Mouse (Mus musculus) olfactory bulb, adult 2 months (tissue): ENCODE data around the gene Ngdn. TPM values are rescaled to one million over a fixed set of nuclear protein-coding genes. Genes with fewer than 3 reads are reported as not detected.
"Not testable (repeated sequence)": the region's sequence is repeated elsewhere in the genome, so short reads cannot be mapped to it uniquely, and the experiment has no call there.

Source experiments
- H3K27ac ChIP-seq: fragments of 200-500 bp; 2 replicates; pipeline ENCODE4 v1.5.1; 2012; ENCODE audit warnings: low read depth, low read length; ENCODE audit not compliant: insufficient read depth
- H3K4me1 ChIP-seq: fragments of 200-500 bp; 2 replicates; pipeline ENCODE4 v1.6.1; 2012; ENCODE audit warnings: low read length; ENCODE audit not compliant: control insufficient read depth, insufficient read depth
- H3K4me3 ChIP-seq: fragments of 200-500 bp; 2 replicates; pipeline ENCODE4 v1.5.1; 2012; ENCODE audit warnings: mild to moderate bottlenecking, low read depth, low read length, moderate library complexity; ENCODE audit not compliant: insufficient read depth
- CTCF ChIP-seq: fragments of 200-500 bp; IDR thresholded peaks from 2 replicates; pipeline ENCODE4 v1.5.1; 2012; ENCODE audit warnings: low read depth, mild to moderate bottlenecking, low read length, moderate library complexity; ENCODE audit not compliant: insufficient read depth
- POLR2A ChIP-seq: fragments of 200-500 bp; IDR thresholded peaks from 2 replicates; pipeline ENCODE4 v1.6.1; 2012; ENCODE audit warnings: mild to moderate bottlenecking, low read depth, low read length, moderate library complexity; ENCODE audit not compliant: insufficient read depth
- WGBS: fragments of 180-500 bp; shearing (Covaris S2); methylation state at CpG from one replicate; pipeline ENCODE4 v1.1.7; 2018; 5-methylcytosine and 5-hydroxymethylcytosine counted together
- polyA plus RNA-seq: library from polyadenylated mRNA; stranded (reverse); fragments of >200 nt; gene quantifications from 2 replicates; pipeline ENCODE4 v1.2.4, GENCODE M21; 2012; ENCODE audit warnings: low replicate concordance; ENCODE audit not compliant: missing spikeins, insufficient read depth, insufficient read length

Ngdn gene
- not detected in 2 replicates for polyA plus RNA-seq

GRCm38 (mm10) chr14:55014991-55015766 is at the start of gene Ngdn:
Ngdn (plus strand) TSS chr14:55015454.
- under 1% methylated on average over 36 of the region's 36 CpGs for WGBS

GRCm38 (mm10) chr14:54965631-54966030 is 49.6 kb upstream of the Ngdn start:
- WGBS, result 86% methylated on average over 6 of the region's 6 CpGs
- Histone ChIP-seq H3K4me1 (0 out of 2 replicates have a peak, but pooled peaks cover 4% of the 10 kb centered on the region), H3K4me3 (no peak overlapping the region), H3K27ac (no peak overlapping the region)
- TF ChIP-seq CTCF (no peak), POLR2A (no peak)

More at GRCm38 (mm10) chr14:55014991-55015766, at the start of gene Ngdn:
- peak within 1 kb of the TSS; percentile 94 for H3K27ac ChIP-seq
- peak within 1 kb of the TSS; percentile 95 for H3K4me3 ChIP-seq
- TF ChIP-seq CTCF, result peak; percentile 82
- TF ChIP-seq POLR2A, result peak; percentile 55
- H3K4me1 ChIP-seq, result peaks cover 5% of the 10 kb centered on the region; the same call in 1 of the 2 replicates

GRCm38 (mm10) chr14:54966320-54966977 is 48.8 kb upstream of the Ngdn start, which contains the start of gene Myh6:
Myh6 (minus strand) TSS chr14:54966927.
- H3K27ac ChIP-seq, result no peak within 1 kb of the TSS
- TF ChIP-seq POLR2A, result no peak
- TF ChIP-seq CTCF, result no peak
- 86% methylated on average over 7 of the region's 7 CpGs for WGBS
- no peaks in the 10 kb centered on the region for H3K4me1 ChIP-seq
- H3K4me3 ChIP-seq, result no peak within 1 kb of the TSS

GRCm38 (mm10) chr14:54967874-54968273 is 47.4 kb upstream of the Ngdn start:
- TF ChIP-seq CTCF (no peak), POLR2A (no peak)
- 98% methylated on average over 3 of the region's 3 CpGs for WGBS
- no peak overlapping the region for H3K27ac ChIP-seq
- H3K4me1 ChIP-seq, result 0 out of 2 replicates have a peak, but pooled peaks cover 2% of the 10 kb centered on the region
- no peak overlapping the region for H3K4me3 ChIP-seq

GRCm38 (mm10) chr14:54968344-54968743 is 46.9 kb upstream of the Ngdn start:
- Histone ChIP-seq H3K4me1 (peaks cover 6% of the 10 kb centered on the region), H3K27ac (no peak overlapping the region), H3K4me3 (no peak overlapping the region)
- TF ChIP-seq POLR2A, result no peak
- no peak for TF ChIP-seq CTCF

- H3K4me1 ChIP-seq, result peaks cover 28% of the 10 kb centered on the region
- H3K27ac ChIP-seq, H3K4me3 ChIP-seq: not testable (repeated sequence)
- WGBS, result 92% methylated on average over 11 of the region's 11 CpGs
These were observed 42.5 kb upstream of the Ngdn start for GRCm38 (mm10) chr14:54972786-54973185.

- H3K4me3 ChIP-seq, result peak overlapping the region; percentile 4
- TF ChIP-seq CTCF, result no peak
- no peak for TF ChIP-seq POLR2A
- H3K27ac ChIP-seq, result peak overlapping the region; percentile 91
- 38% methylated on average over 6 of the region's 6 CpGs for WGBS
- H3K4me1 ChIP-seq, result peaks cover 28% of the 10 kb centered on the region
These were observed 41.0 kb upstream of the Ngdn start for GRCm38 (mm10) chr14:54974068-54974791.

- H3K4me1 ChIP-seq, result peaks cover 28% of the 10 kb centered on the region
- 92% methylated on average over 1 of the region's 1 CpGs for WGBS
- no peak within 1 kb of the TSS for H3K27ac ChIP-seq
- TF ChIP-seq POLR2A (no peak), CTCF (no peak)
- no peak within 1 kb of the TSS for H3K4me3 ChIP-seq
These were observed 38.6 kb upstream of the Ngdn start, which contains the start of gene Gm17428 for GRCm38 (mm10) chr14:54976633-54977032. Gm17428 (plus strand) TSS chr14:54976933.

- Histone ChIP-seq H3K4me3 (no peak overlapping the region), H3K4me1 (peaks cover 18% of the 10 kb centered on the region), H3K27ac (no peak overlapping the region)
- WGBS, result 91% methylated on average over 8 of the region's 8 CpGs
- TF ChIP-seq POLR2A (no peak), CTCF (no peak)
These were observed 36.6 kb upstream of the Ngdn start for GRCm38 (mm10) chr14:54978664-54979063.

- no peak overlapping the region for H3K4me3 ChIP-seq
- no peaks in the 10 kb centered on the region for H3K4me1 ChIP-seq
- H3K27ac ChIP-seq, result no peak overlapping the region
- 97% methylated on average over 7 of the region's 7 CpGs for WGBS
- no peak for TF ChIP-seq CTCF
- TF ChIP-seq POLR2A, result no peak
These were observed 33.3 kb upstream of the Ngdn start for GRCm38 (mm10) chr14:54981934-54982333.

- 96% methylated on average over 9 of the region's 9 CpGs for WGBS
- H3K27ac ChIP-seq, H3K4me3 ChIP-seq: not testable (repeated sequence)
- peaks cover 13% of the 10 kb centered on the region for H3K4me1 ChIP-seq
These were observed 26.8 kb upstream of the Ngdn start for GRCm38 (mm10) chr14:54988350-54988874.
